Mouse (Mus musculus) hindbrain, embryonic 16.5 days (tissue): Measurements from ENCODE around the gene Tsku. TPM values are rescaled to one million over a fixed set of nuclear protein-coding genes. Genes with fewer than 3 reads are reported as not detected.
A peak's percentile ranks its signal among the peaks of the same experiment; 100 is the strongest.

Source experiments
- ATAC-seq: fragments of 200-750 bp; cut with Nextera tagmentation; 2 replicates; pipeline ENCODE4 v1.8.0; 2017; ENCODE audit warnings: moderate TSS enrichment, moderate library complexity
- H3K27ac ChIP-seq: fragments of 300-500 bp; sonication (generic); 2 replicates; pipeline ENCODE4 v1.5.1; 2014; ENCODE audit warnings: low read depth, mild to moderate bottlenecking, control low read depth, low read length, moderate library complexity
- H3K27me3 ChIP-seq: fragments of 300-500 bp; sonication (generic); replicated peaks from 2 replicates; pipeline ENCODE4 v1.6.1; 2014; ENCODE audit warnings: low read length; ENCODE audit not compliant: control insufficient read depth, insufficient read depth
- H3K36me3 ChIP-seq: fragments of 300-500 bp; sonication (generic); 2 replicates; pipeline ENCODE4 v1.6.1; 2014; ENCODE audit warnings: mild to moderate bottlenecking, low read length, moderate library complexity, mixed read lengths; ENCODE audit not compliant: control insufficient read depth, insufficient read depth
- H3K4me1 ChIP-seq: fragments of 300-500 bp; sonication (generic); 2 replicates; pipeline ENCODE4 v1.6.1; 2014; ENCODE audit warnings: low read depth, low read length; ENCODE audit not compliant: control insufficient read depth, insufficient read depth
- H3K4me2 ChIP-seq: fragments of 300-500 bp; sonication (generic); 2 replicates; pipeline ENCODE4 v1.6.1; 2014; ENCODE audit warnings: mild to moderate bottlenecking, low read length, control low read depth, moderate library complexity
- H3K4me3 ChIP-seq: fragments of 300-500 bp; sonication (generic); 2 replicates; pipeline ENCODE4 v1.5.1; 2014; ENCODE audit warnings: mild to moderate bottlenecking, low read length, control low read depth, moderate library complexity
- H3K9ac ChIP-seq: fragments of 300-500 bp; sonication (generic); 2 replicates; pipeline ENCODE4 v1.6.1; 2014; ENCODE audit warnings: low read depth, mild to moderate bottlenecking, control low read depth, low read length, moderate library complexity
- H3K9me3 ChIP-seq: fragments of 300-500 bp; sonication (generic); 2 replicates; pipeline ENCODE4 v1.6.1; 2014; ENCODE audit warnings: mild to moderate bottlenecking, low read length, moderate library complexity; ENCODE audit not compliant: control insufficient read depth
- WGBS: fragments of 180-500 bp; shearing (Covaris S2); extraction: QIAGEN DNeasy Blood & Tissue Kit; methylation state at CpG from one replicate; pipeline ENCODE4 v1.1.7; 2014; 5-methylcytosine and 5-hydroxymethylcytosine counted together
- polyA plus RNA-seq: library from polyadenylated mRNA; unstranded; fragments of >200 nt; fragmentation: Nextera tagmentation; extraction: Ambion mirVana; gene quantifications from 2 replicates; pipeline ENCODE4 v1.2.1, GENCODE M21; 2015

Tsku gene
- polyA plus RNA-seq, 1 experiment from 2014 or later: 6.5 TPM

GRCm38 (mm10) chr7:98309219-98310030, 51.7 kb downstream of the Tsku start:
- Histone ChIP-seq H3K9ac (peak overlapping the region; percentile 80), H3K36me3 (no peaks in the 10 kb centered on the region), H3K4me2 (peak overlapping the region; percentile 87), H3K9me3 (no peaks in the 10 kb centered on the region), H3K4me3 (peak overlapping the region; percentile 68), H3K4me1 (peaks cover 13% of the 10 kb centered on the region), H3K27ac (peak overlapping the region; percentile 69), H3K27me3 (no peaks in the 10 kb centered on the region)
- 0% methylated on average over 53 of the region's 53 CpGs for WGBS
- ATAC-seq: peak; percentile 98

GRCm38 (mm10) chr7:98308607-98309218, 52.4 kb downstream of the Tsku start:
- no peaks in the 10 kb centered on the region for H3K9me3 ChIP-seq
- H3K4me1 ChIP-seq: peaks cover 13% of the 10 kb centered on the region
- H3K27me3 ChIP-seq: no peaks in the 10 kb centered on the region
- ATAC-seq: peak; percentile 62
- H3K4me3 ChIP-seq: peak overlapping the region; percentile 68
- peak overlapping the region; percentile 69 for H3K27ac ChIP-seq
- peak overlapping the region; percentile 87 for H3K4me2 ChIP-seq
- no peaks in the 10 kb centered on the region for H3K36me3 ChIP-seq
- H3K9ac ChIP-seq: peak overlapping the region; percentile 80
- WGBS: 0% methylated on average over 31 of the region's 33 CpGs

- peak overlapping the region; percentile 87 for H3K4me2 ChIP-seq
- H3K27me3 ChIP-seq: no peaks in the 10 kb centered on the region
- 35% methylated on average over 9 of the region's 9 CpGs for WGBS
- H3K27ac ChIP-seq: peak overlapping the region; percentile 69; the same call in 1 of the 2 replicates
- H3K9me3 ChIP-seq: no peaks in the 10 kb centered on the region
- H3K4me3 ChIP-seq: peak overlapping the region; percentile 68
- no peak for ATAC-seq
- H3K36me3 ChIP-seq: no peaks in the 10 kb centered on the region
- peak overlapping the region; percentile 80 for H3K9ac ChIP-seq
- peaks cover 13% of the 10 kb centered on the region for H3K4me1 ChIP-seq
Measured at GRCm38 (mm10) chr7:98307921-98308606, 53.1 kb downstream of the Tsku start.

GRCm38 (mm10) chr7:98307411-98307810, 53.7 kb downstream of the Tsku start:
- no peak overlapping the region for H3K4me3 ChIP-seq
- H3K27ac ChIP-seq: no peak overlapping the region
- peak overlapping the region; percentile 87; the same call in 1 of the 2 replicates for H3K4me2 ChIP-seq
- peaks cover 13% of the 10 kb centered on the region for H3K4me1 ChIP-seq
- H3K27me3 ChIP-seq: no peaks in the 10 kb centered on the region
- WGBS: 82% methylated on average over 2 of the region's 2 CpGs
- no peaks in the 10 kb centered on the region for H3K9me3 ChIP-seq
- no peaks in the 10 kb centered on the region for H3K36me3 ChIP-seq
- H3K9ac ChIP-seq: no peak overlapping the region
- ATAC-seq: no peak

Other genes with a start within 250 kb of the Tsku start
- 13.9 and 22.8 TPM in 2 replicates for gene Myo7a, start 241.8 kb downstream of the Tsku start, polyA plus RNA-seq
- 0.34 and 0.37 TPM in 2 replicates for gene Omp, start 215.8 kb downstream of the Tsku start, polyA plus RNA-seq
- 27.3 and 31.4 TPM in 2 replicates for gene Capn5, start 183.1 kb downstream of the Tsku start, polyA plus RNA-seq
- 0.55 and 0.78 TPM in 2 replicates for gene B3gnt6, start 161.8 kb downstream of the Tsku start, polyA plus RNA-seq
- gene Acer3, start 40.1 kb downstream of the Tsku start, polyA plus RNA-seq: 26.9 and 29.5 TPM in 2 replicates
- 0.28 and 0.40 TPM in 2 replicates for gene Gucy2d, start 79.1 kb upstream of the Tsku start, polyA plus RNA-seq
- 4.1 and 7.5 TPM in 2 replicates for gene Lrrc32, start 128.0 kb upstream of the Tsku start, polyA plus RNA-seq